Mouse (Mus musculus) lung, embryonic 15.5 days (tissue): ENCODE data around the gene Rag2. TPM values are rescaled to one million over a fixed set of nuclear protein-coding genes. Genes with fewer than 3 reads are reported as not detected.

Experiments used
- ATAC-seq: fragments of 200-750 bp; cut with Nextera tagmentation; 2 replicates; pipeline ENCODE4 v1.8.0; 2017; ENCODE audit warnings: moderate number of reproducible peaks, borderline replicate concordance; ENCODE audit not compliant: low FRiP score, low TSS enrichment; ENCODE audit errors: extremely low read depth
- H3K27ac ChIP-seq: fragments of 300-500 bp; sonication (generic); 2 replicates; pipeline ENCODE4 v1.5.1; 2015; ENCODE audit warnings: moderate library complexity, mild to moderate bottlenecking, inconsistent platforms
- H3K27me3 ChIP-seq: fragments of 300-500 bp; sonication (generic); 2 replicates; pipeline ENCODE4 v1.6.1; 2015; ENCODE audit warnings: inconsistent platforms
- H3K36me3 ChIP-seq: fragments of 300-500 bp; sonication (generic); 2 replicates; pipeline ENCODE4 v1.6.1; 2015; ENCODE audit warnings: inconsistent platforms
- H3K4me1 ChIP-seq: fragments of 300-500 bp; sonication (generic); 2 replicates; pipeline ENCODE4 v1.6.1; 2015; ENCODE audit warnings: inconsistent platforms
- H3K4me2 ChIP-seq: fragments of 300-500 bp; sonication (generic); 2 replicates; pipeline ENCODE4 v1.6.1; 2015; ENCODE audit warnings: inconsistent platforms, mild to moderate bottlenecking, moderate library complexity
- H3K4me3 ChIP-seq: fragments of 300-500 bp; sonication (generic); 2 replicates; pipeline ENCODE4 v1.5.1; 2015; ENCODE audit warnings: mild to moderate bottlenecking, inconsistent platforms
- H3K9ac ChIP-seq: fragments of 300-500 bp; sonication (generic); 2 replicates; pipeline ENCODE4 v1.6.1; 2015; ENCODE audit warnings: inconsistent platforms
- H3K9me3 ChIP-seq: fragments of 300-500 bp; sonication (generic); 2 replicates; pipeline ENCODE4 v1.6.1; 2016; ENCODE audit warnings: inconsistent platforms
- WGBS: fragments of 180-500 bp; shearing (Covaris S2); methylation state at CpG from one replicate; pipeline ENCODE4 v1.1.7; 2015; 5-methylcytosine and 5-hydroxymethylcytosine counted together
- polyA plus RNA-seq: library from polyadenylated mRNA; unstranded; fragments of >200 nt; fragmentation: Nextera tagmentation; extraction: Ambion mirVana; gene quantifications from 2 replicates; pipeline ENCODE4 v1.2.1, GENCODE M21; 2015

Gene Rag2
- polyA plus RNA-seq, 1 experiment from 2014 or later, result 2.4 TPM

GRCm38 (mm10) chr2:101665058-101665702, 40.7 kb downstream of the Rag2 start:
- Histone ChIP-seq H3K9ac (no peak overlapping the region), H3K4me3 (no peak overlapping the region), H3K36me3 (no peaks in the 10 kb centered on the region), H3K27ac (no peak overlapping the region), H3K4me2 (no peak overlapping the region), H3K4me1 (no peaks in the 10 kb centered on the region), H3K9me3 (no peaks in the 10 kb centered on the region), H3K27me3 (no peaks in the 10 kb centered on the region)
- WGBS, result 18% methylated on average over 9 of the region's 9 CpGs
- ATAC-seq, result peak; percentile 74

- no peak for ATAC-seq
- H3K4me2 ChIP-seq, result no peak overlapping the region
- H3K36me3 ChIP-seq, result no peaks in the 10 kb centered on the region
- H3K4me3 ChIP-seq, result no peak overlapping the region
- no peak overlapping the region for H3K9ac ChIP-seq
- WGBS, result 90% methylated on average over 3 of the region's 3 CpGs
- no peak overlapping the region for H3K27ac ChIP-seq
- no peaks in the 10 kb centered on the region for H3K27me3 ChIP-seq
- H3K4me1 ChIP-seq, result no peaks in the 10 kb centered on the region
- H3K9me3 ChIP-seq, result no peaks in the 10 kb centered on the region
Observed at GRCm38 (mm10) chr2:101665703-101666092, 41.2 kb downstream of the Rag2 start.

- Histone ChIP-seq H3K4me3 (no peak overlapping the region), H3K9ac (no peak overlapping the region), H3K36me3 (no peaks in the 10 kb centered on the region), H3K9me3 (no peaks in the 10 kb centered on the region), H3K4me1 (no peaks in the 10 kb centered on the region), H3K27ac (no peak overlapping the region), H3K4me2 (no peak overlapping the region), H3K27me3 (peaks cover 5% of the 10 kb centered on the region; the same call in 1 of the 2 replicates)
- ATAC-seq, result no peak
- WGBS, result 75% methylated on average over 3 of the region's 3 CpGs
Observed at GRCm38 (mm10) chr2:101668751-101669150, 44.2 kb downstream of the Rag2 start.

GRCm38 (mm10) chr2:101673547-101673946, 49.0 kb downstream of the Rag2 start:
- no peak overlapping the region for H3K27ac ChIP-seq
- peaks cover 8% of the 10 kb centered on the region for H3K27me3 ChIP-seq
- no peaks in the 10 kb centered on the region for H3K4me1 ChIP-seq
- H3K9ac ChIP-seq, result no peak overlapping the region
- H3K4me3 ChIP-seq, result no peak overlapping the region
- H3K9me3 ChIP-seq, result no peaks in the 10 kb centered on the region
- no peak for ATAC-seq
- 57% methylated on average over 3 of the region's 3 CpGs for WGBS
- no peak overlapping the region for H3K4me2 ChIP-seq
- no peaks in the 10 kb centered on the region for H3K36me3 ChIP-seq

GRCm38 (mm10) chr2:101678236-101679021, 53.9 kb downstream of the Rag2 start, which contains the start of gene Traf6:
Gene Traf6, plus strand, starts transcription at chr2:101678429.
- Histone ChIP-seq H3K27me3 (peaks cover 3% of the 10 kb centered on the region), H3K4me2 (peak within 1 kb of the TSS; percentile 79), H3K9ac (peak within 1 kb of the TSS; percentile 81), H3K36me3 (peaks cover 2% of the 10 kb centered on the region; the same call in 1 of the 2 replicates), H3K4me1 (peaks cover 8% of the 10 kb centered on the region), H3K4me3 (peak within 1 kb of the TSS; percentile 90), H3K9me3 (no peaks in the 10 kb centered on the region), H3K27ac (peak within 1 kb of the TSS; percentile 38; the same call in 1 of the 2 replicates)
- ATAC-seq, result peak; percentile 94
- under 1% methylated on average over 68 of the region's 68 CpGs for WGBS

- Histone ChIP-seq H3K27me3 (peaks cover 3% of the 10 kb centered on the region), H3K9ac (peak overlapping the region; percentile 81), H3K4me3 (peak overlapping the region; percentile 90), H3K9me3 (no peaks in the 10 kb centered on the region), H3K36me3 (peaks cover 2% of the 10 kb centered on the region; the same call in 1 of the 2 replicates), H3K4me2 (peak overlapping the region; percentile 79), H3K4me1 (peaks cover 8% of the 10 kb centered on the region), H3K27ac (no peak overlapping the region)
- 4% methylated on average over 15 of the region's 15 CpGs for WGBS
- no peak for ATAC-seq
Observed at GRCm38 (mm10) chr2:101679164-101679784, 54.8 kb downstream of the Rag2 start.

Other genes with a start within 250 kb of the Rag2 start
- 0.59 and 2.9 TPM in 2 replicates for gene Rag1, start 24.8 kb downstream of the Rag2 start, polyA plus RNA-seq
- gene B230118H07Rik, start 24.8 kb downstream of the Rag2 start, polyA plus RNA-seq, result 57.8 and 58.7 TPM in 2 replicates
- 9.5 and 9.8 TPM in 2 replicates for gene Traf6, start 53.7 kb downstream of the Rag2 start, polyA plus RNA-seq